Mouse (Mus musculus) MEL (cell line): ENCODE results near the gene Cog4.

Experiments used
- ETS1 ChIP-seq: IDR thresholded peaks from 2 replicates; pipeline ENCODE4 v1.6.1; 2012; ENCODE audit warnings: low read depth, mild to moderate bottlenecking, inconsistent platforms, low read length, improper control_type of control experiment, moderate library complexity
- POLR2A ChIP-seq, 2 experiments: IDR thresholded peaks; 2 replicates each; pipeline ENCODE4 v1.6.1; 2011 to 2012; ENCODE audit warnings: low read length in 2 of 2, mild to moderate bottlenecking in 2 of 2, control low read depth in 1 of 2, improper control_type of control experiment in 1 of 2, low read depth in 1 of 2, moderate library complexity in 1 of 2; ENCODE audit not compliant: control insufficient read depth in 1 of 2, insufficient read depth in 1 of 2, poor library complexity in 1 of 2
- TCF12 ChIP-seq: IDR thresholded peaks from 2 replicates; pipeline ENCODE4 v1.6.1; 2014; ENCODE audit warnings: low read depth, mild to moderate bottlenecking, inconsistent platforms, low read length, improper control_type of control experiment, moderate library complexity

GRCm38 (mm10) chr8:110821960-110822359 lies 24.4 kb upstream of the Cog4 start:
- TF ChIP-seq TCF12: no peak
- no peak for TF ChIP-seq POLR2A (IDR thresholded peaks at IDR 0.05; ENCODE audit: control insufficient read depth in 1 of 2, insufficient read depth in 1 of 2, low read depth in 1 of 2, low read length in 2 of 2, poor library complexity in 1 of 2)
- TF ChIP-seq ETS1: no peak
